Mouse (Mus musculus): ENCODE measurements around the gene Fdx1. TPM values are rescaled to one million over a fixed set of nuclear protein-coding genes. Genes with fewer than 3 reads are reported as not detected.
A peak's percentile ranks its signal among the peaks of the same experiment; 100 is the strongest.

Fdx1 gene
- total RNA-seq, 2 experiments from 2014 or later, result 34.0 to 49.2 TPM

GRCm38 (mm10) chr9:51908255-51908654 is 55.1 kb downstream of the Fdx1 start:
- peak; percentile 14 for DNase-seq (ENCODE audit: low spot score)

GRCm38 (mm10) chr9:51906938-51907337 is 56.4 kb downstream of the Fdx1 start:
- DNase-seq (ENCODE audit: low spot score), result no peak

Other genes with a start within 250 kb of the Fdx1 start
- gene Arhgap20, start 198.2 kb downstream of the Fdx1 start, total RNA-seq (2021), result 10 to 100 TPM; 27.6 to 38.4 TPM
- gene Rdx, start 83.6 kb upstream of the Fdx1 start, total RNA-seq (2021), result 100 to 1,000 TPM; 119 TPM
- 10 to 100 TPM in 1 of 2 experiments, 1 to 10 TPM in 1; 9.8 to 10.6 TPM for gene Zc3h12c, start 205.0 kb upstream of the Fdx1 start, total RNA-seq (2021)

All from gastrocnemius, adult 18-20 months (tissue).